Mouse (Mus musculus): ENCODE results near the gene Tnfrsf17. TPM values are rescaled to one million over a fixed set of nuclear protein-coding genes. Genes with fewer than 3 reads are reported as not detected.
A peak's percentile ranks its signal among the peaks of the same experiment; 100 is the strongest.
"Not testable (repeated sequence)": the region's sequence is repeated elsewhere in the genome, so short reads cannot be mapped to it uniquely, and the experiment has no call there.

Gene Tnfrsf17
- polyA plus RNA-seq, 1 experiment from 2014 or later = not detected

- Histone ChIP-seq H3K4me2 (no peak overlapping the region), H3K9ac (no peak overlapping the region), H3K27me3 (replicated peaks) (no peaks in the 10 kb centered on the region), H3K4me1 (peaks cover 14% of the 10 kb centered on the region), H3K4me3 (no peak overlapping the region), H3K36me3 (0 out of 2 replicates have a peak, but pooled peaks cover 4% of the 10 kb centered on the region), H3K9me3 (no peaks in the 10 kb centered on the region), H3K27ac (replicated peaks) (peak overlapping the region; percentile 29; the same call in 1 of the 2 replicates)
- no peak for ATAC-seq (ENCODE audit: extremely low read depth, insufficient number of reproducible peaks, low FRiP score, low TSS enrichment)
- WGBS = 15% methylated on average over 7 of the region's 7 CpGs
Observed at GRCm38 (mm10) chr16:11351903-11352302, 38.3 kb downstream of the Tnfrsf17 start.

DNA sequence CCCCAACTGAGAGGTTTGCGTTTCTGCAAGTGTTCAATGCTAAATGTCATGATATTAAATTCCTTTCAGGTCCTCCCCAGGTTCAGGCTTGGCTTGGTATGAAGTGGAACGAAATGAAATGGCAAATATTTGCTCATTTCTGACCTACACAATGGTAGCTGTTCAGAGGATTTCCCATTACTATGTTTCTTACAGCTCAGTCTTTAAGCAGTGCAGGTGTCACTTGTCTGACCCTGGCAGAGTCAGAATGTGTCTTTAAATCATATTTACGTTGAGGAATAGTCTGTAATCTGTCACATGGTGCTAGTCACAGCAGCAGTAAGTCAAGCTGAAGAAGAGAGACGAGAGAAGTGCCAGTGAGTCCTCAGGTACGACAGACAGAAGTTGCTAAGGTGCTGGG, 45.6 kb downstream of the Tnfrsf17 start:
- 74% methylated on average over 5 of the region's 5 CpGs for WGBS
- H3K27me3 ChIP-seq (replicated peaks) = no peaks in the 10 kb centered on the region
- no peak overlapping the region for H3K4me3 ChIP-seq
- no peak overlapping the region for H3K4me2 ChIP-seq
- no peak overlapping the region for H3K27ac ChIP-seq (replicated peaks)
- ATAC-seq (ENCODE audit: extremely low read depth, insufficient number of reproducible peaks, low FRiP score, low TSS enrichment) = no peak
- H3K4me1 ChIP-seq = no peaks in the 10 kb centered on the region
- H3K9me3 ChIP-seq = no peaks in the 10 kb centered on the region
- no peak overlapping the region for H3K9ac ChIP-seq
- peaks cover 5% of the 10 kb centered on the region; the same call in 1 of the 2 replicates for H3K36me3 ChIP-seq

DNA sequence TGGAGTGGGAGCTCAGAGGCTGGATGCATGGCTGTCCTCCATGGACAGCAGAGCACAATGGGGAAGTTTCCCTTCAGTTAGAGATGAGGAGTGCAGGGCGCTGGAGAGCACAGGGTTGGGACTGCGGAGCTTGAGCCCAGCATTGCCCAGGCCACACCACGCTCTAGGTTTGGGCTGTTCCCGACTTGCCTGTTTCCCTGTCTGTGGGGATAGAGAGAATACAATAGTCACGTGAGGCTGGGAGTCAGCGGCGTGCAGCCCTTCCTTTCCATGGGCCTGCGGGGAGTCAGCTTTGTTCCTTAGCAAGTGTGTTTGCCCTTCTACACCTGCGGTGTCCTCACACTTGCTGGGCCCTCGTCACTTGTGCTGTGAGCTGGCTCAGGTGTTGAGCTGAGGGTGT, 46.3 kb downstream of the Tnfrsf17 start:
- no peak overlapping the region for H3K27ac ChIP-seq (replicated peaks)
- H3K36me3 ChIP-seq = peaks cover 5% of the 10 kb centered on the region; the same call in 1 of the 2 replicates
- WGBS = 48% methylated on average over 10 of the region's 10 CpGs
- no peak for ATAC-seq (ENCODE audit: extremely low read depth, insufficient number of reproducible peaks, low FRiP score, low TSS enrichment)
- no peak overlapping the region for H3K4me2 ChIP-seq
- no peak overlapping the region for H3K4me3 ChIP-seq
- H3K27me3 ChIP-seq (replicated peaks) = no peaks in the 10 kb centered on the region
- no peaks in the 10 kb centered on the region for H3K9me3 ChIP-seq
- no peaks in the 10 kb centered on the region for H3K4me1 ChIP-seq
- no peak overlapping the region for H3K9ac ChIP-seq

GRCm38 (mm10) chr16:11360576-11360975, 47.0 kb downstream of the Tnfrsf17 start:
- not testable (repeated sequence) for H3K27me3 ChIP-seq (replicated peaks); H3K4me2 ChIP-seq; H3K27ac ChIP-seq (replicated peaks); H3K4me1 ChIP-seq; ATAC-seq (ENCODE audit: extremely low read depth, insufficient number of reproducible peaks, low FRiP score, low TSS enrichment); H3K9ac ChIP-seq; H3K36me3 ChIP-seq; H3K9me3 ChIP-seq; H3K4me3 ChIP-seq
- 79% methylated on average over 2 of the region's 2 CpGs for WGBS

- Histone ChIP-seq H3K4me3 (no peak overlapping the region), H3K4me2 (no peak overlapping the region), H3K9me3 (no peaks in the 10 kb centered on the region), H3K27ac (replicated peaks) (no peak overlapping the region), H3K27me3 (replicated peaks) (no peaks in the 10 kb centered on the region; the same call in 1 of the 2 replicates), H3K4me1 (peaks cover 27% of the 10 kb centered on the region), H3K36me3 (no peaks in the 10 kb centered on the region), H3K9ac (no peak overlapping the region)
- ATAC-seq (ENCODE audit: extremely low read depth, insufficient number of reproducible peaks, low FRiP score, low TSS enrichment) = no peak
- WGBS = 49% methylated on average over 5 of the region's 5 CpGs
Observed at GRCm38 (mm10) chr16:11365626-11366025, 52.0 kb downstream of the Tnfrsf17 start.

- 56% methylated on average over 1 of the region's 1 CpGs for WGBS
- no peak for ATAC-seq (ENCODE audit: extremely low read depth, insufficient number of reproducible peaks, low FRiP score, low TSS enrichment)
Observed at GRCm38 (mm10) chr16:11366851-11367250, 53.2 kb downstream of the Tnfrsf17 start.

GRCm38 (mm10) chr16:11368412-11368811, 54.8 kb downstream of the Tnfrsf17 start:
- no peak overlapping the region for H3K27ac ChIP-seq (replicated peaks)
- H3K36me3 ChIP-seq = no peaks in the 10 kb centered on the region
- ATAC-seq (ENCODE audit: extremely low read depth, insufficient number of reproducible peaks, low FRiP score, low TSS enrichment) = no peak
- H3K4me2 ChIP-seq = no peak overlapping the region
- no peaks in the 10 kb centered on the region for H3K9me3 ChIP-seq
- H3K4me3 ChIP-seq = no peak overlapping the region
- H3K4me1 ChIP-seq = peaks cover 28% of the 10 kb centered on the region
- H3K9ac ChIP-seq = no peak overlapping the region
- 76% methylated on average over 3 of the region's 3 CpGs for WGBS
- H3K27me3 ChIP-seq (replicated peaks) = no peaks in the 10 kb centered on the region; the same call in 1 of the 2 replicates

More at GRCm38 (mm10) chr16:11366851-11367250, 53.2 kb downstream of the Tnfrsf17 start:
- H3K9me3 ChIP-seq = no peaks in the 10 kb centered on the region
- H3K9ac ChIP-seq = no peak overlapping the region
- no peak overlapping the region for H3K4me3 ChIP-seq
- no peak overlapping the region for H3K27ac ChIP-seq (replicated peaks)
- no peaks in the 10 kb centered on the region for H3K36me3 ChIP-seq
- peaks cover 28% of the 10 kb centered on the region for H3K4me1 ChIP-seq
- no peaks in the 10 kb centered on the region; the same call in 1 of the 2 replicates for H3K27me3 ChIP-seq (replicated peaks)
- no peak overlapping the region for H3K4me2 ChIP-seq

DNA sequence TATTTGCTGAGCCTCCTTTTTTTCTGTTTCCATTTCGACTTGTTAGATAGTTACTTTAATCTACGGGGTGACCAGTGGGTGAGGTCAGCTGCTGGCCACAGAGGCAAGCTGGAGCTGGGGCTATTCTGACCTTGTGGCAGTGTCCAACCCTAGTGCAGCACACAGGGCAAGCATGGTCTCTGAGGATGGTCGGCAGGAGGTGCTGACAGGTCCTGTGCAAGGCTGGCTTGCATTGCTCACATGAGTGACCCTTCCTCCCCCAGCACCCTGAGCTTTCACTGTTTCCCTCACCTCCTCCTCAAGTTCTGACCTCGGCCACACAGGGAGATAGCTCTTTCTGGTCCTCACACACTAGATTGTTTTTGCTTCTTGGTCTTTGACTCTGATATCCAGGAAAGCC, 55.5 kb downstream of the Tnfrsf17 start:
- no peak overlapping the region for H3K27ac ChIP-seq (replicated peaks)
- 28% methylated on average over 4 of the region's 4 CpGs for WGBS
- ATAC-seq (ENCODE audit: extremely low read depth, insufficient number of reproducible peaks, low FRiP score, low TSS enrichment) = no peak

DNA sequence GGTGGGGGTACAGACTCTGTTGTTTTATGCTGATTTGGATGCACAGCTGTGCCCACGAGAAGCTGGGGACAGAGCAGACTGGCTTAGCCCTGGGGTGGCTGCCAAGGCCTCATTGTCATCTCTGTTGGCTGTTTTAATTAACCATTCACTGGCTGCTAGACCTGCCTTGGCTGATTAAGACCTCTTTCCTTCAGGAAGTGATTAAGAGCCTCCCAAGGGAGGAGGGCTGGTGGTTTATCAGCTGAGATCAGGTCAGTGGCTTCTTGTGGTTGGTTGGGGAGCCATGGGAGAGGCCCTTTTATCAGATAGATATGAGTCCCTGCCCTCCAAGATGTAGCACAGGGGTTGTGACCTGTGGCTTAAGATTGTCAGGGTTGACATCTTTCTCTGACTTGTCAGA, 56.0 kb downstream of the Tnfrsf17 start:
- 0% methylated on average over 1 of the region's 1 CpGs for WGBS
- no peak for ATAC-seq (ENCODE audit: extremely low read depth, insufficient number of reproducible peaks, low FRiP score, low TSS enrichment)
- Histone ChIP-seq H3K9me3 (no peaks in the 10 kb centered on the region), H3K27me3 (replicated peaks) (no peaks in the 10 kb centered on the region; the same call in 1 of the 2 replicates), H3K4me1 (peaks cover 28% of the 10 kb centered on the region), H3K9ac (0 out of 2 replicates have a peak overlapping the region, but pooled peaks have one; percentile 1), H3K27ac (replicated peaks) (no peak overlapping the region), H3K36me3 (no peaks in the 10 kb centered on the region), H3K4me2 (no peak overlapping the region), H3K4me3 (no peak overlapping the region)

More for the DNA sequence above, 55.5 kb downstream of the Tnfrsf17 start:
- Histone ChIP-seq H3K4me2 (no peak overlapping the region), H3K9ac (peak overlapping the region; percentile 1; the same call in 1 of the 2 replicates), H3K9me3 (no peaks in the 10 kb centered on the region), H3K4me3 (no peak overlapping the region), H3K36me3 (no peaks in the 10 kb centered on the region), H3K27me3 (replicated peaks) (no peaks in the 10 kb centered on the region; the same call in 1 of the 2 replicates), H3K4me1 (peaks cover 28% of the 10 kb centered on the region)

Other genes starting within 250 kb of the Tnfrsf17 start
- gene Litaf, start 247.7 kb upstream of the Tnfrsf17 start, polyA plus RNA-seq (2015; fragmentation: Nextera tagmentation; extraction: Ambion mirVana) = 66.2 and 70.0 TPM in 2 replicates
- gene Txndc11, start 179.2 kb upstream of the Tnfrsf17 start, polyA plus RNA-seq (2015; fragmentation: Nextera tagmentation; extraction: Ambion mirVana) = 25.9 and 27.0 TPM in 2 replicates
- 57.2 and 60.4 TPM in 2 replicates for gene Zc3h7a, start 137.4 kb upstream of the Tnfrsf17 start, polyA plus RNA-seq (2015; fragmentation: Nextera tagmentation; extraction: Ambion mirVana)
- 121 and 127 TPM in 2 replicates for gene Rsl1d1, start 110.5 kb upstream of the Tnfrsf17 start, polyA plus RNA-seq (2015; fragmentation: Nextera tagmentation; extraction: Ambion mirVana)
- gene Gspt1, start 59.5 kb upstream of the Tnfrsf17 start, polyA plus RNA-seq (2015; fragmentation: Nextera tagmentation; extraction: Ambion mirVana) = 47.8 and 48.4 TPM in 2 replicates
- 6.0 and 7.4 TPM in 2 replicates for gene Snx29, start 9.1 kb downstream of the Tnfrsf17 start, polyA plus RNA-seq (2015; fragmentation: Nextera tagmentation; extraction: Ambion mirVana)

Data from heart, embryonic 13.5 days (tissue).